Mouse (Mus musculus) testis, adult 2 months (tissue): ENCODE measurements around the gene Lin9. TPM values are rescaled to one million over a fixed set of nuclear protein-coding genes. Genes with fewer than 3 reads are reported as not detected.

Source experiments
- H3K27ac ChIP-seq: fragments of 200-500 bp; 2 replicates; pipeline ENCODE4 v1.5.1; 2012; ENCODE audit warnings: low read depth, low read length; ENCODE audit not compliant: control insufficient read depth, insufficient read depth
- H3K27me3 ChIP-seq: fragments of 200-500 bp; 2 replicates; pipeline ENCODE4 v1.6.1; 2012; ENCODE audit warnings: mild to moderate bottlenecking, low read length, moderate library complexity; ENCODE audit not compliant: control insufficient read depth, insufficient read depth
- H3K36me3 ChIP-seq: fragments of 200-500 bp; 2 replicates; pipeline ENCODE4 v1.6.1; 2012; ENCODE audit warnings: mild to moderate bottlenecking, low read length; ENCODE audit not compliant: control insufficient read depth, insufficient read depth
- H3K4me1 ChIP-seq: fragments of 200-500 bp; 2 replicates; pipeline ENCODE4 v1.6.1; 2012; ENCODE audit warnings: low read length; ENCODE audit not compliant: control insufficient read depth, insufficient read depth
- H3K4me3 ChIP-seq: fragments of 200-500 bp; 2 replicates; pipeline ENCODE4 v1.5.1; 2012; ENCODE audit warnings: low read depth, mild to moderate bottlenecking, low read length, moderate library complexity, mixed read lengths; ENCODE audit not compliant: control insufficient read depth
- CTCF ChIP-seq: fragments of 200-500 bp; IDR thresholded peaks from 2 replicates; pipeline ENCODE4 v1.5.1; 2012; ENCODE audit warnings: low read depth, mild to moderate bottlenecking, inconsistent platforms, low read length, moderate library complexity; ENCODE audit not compliant: control insufficient read depth, insufficient read depth, insufficient replicate concordance
- POLR2A ChIP-seq: fragments of 200-500 bp; IDR thresholded peaks from 2 replicates; pipeline ENCODE4 v1.6.1; 2012; ENCODE audit warnings: low read depth, mild to moderate bottlenecking, inconsistent platforms, low read length, moderate library complexity; ENCODE audit not compliant: control insufficient read depth
- polyA plus RNA-seq: library from polyadenylated mRNA; depleted of rRNA; stranded (reverse); fragments of >200 nt; gene quantifications from 2 replicates; pipeline ENCODE4 v1.2.3, GENCODE M21; 2012; rRNA removed

Gene Lin9
- polyA plus RNA-seq, 1 experiment, result 13.5 TPM

DNA sequence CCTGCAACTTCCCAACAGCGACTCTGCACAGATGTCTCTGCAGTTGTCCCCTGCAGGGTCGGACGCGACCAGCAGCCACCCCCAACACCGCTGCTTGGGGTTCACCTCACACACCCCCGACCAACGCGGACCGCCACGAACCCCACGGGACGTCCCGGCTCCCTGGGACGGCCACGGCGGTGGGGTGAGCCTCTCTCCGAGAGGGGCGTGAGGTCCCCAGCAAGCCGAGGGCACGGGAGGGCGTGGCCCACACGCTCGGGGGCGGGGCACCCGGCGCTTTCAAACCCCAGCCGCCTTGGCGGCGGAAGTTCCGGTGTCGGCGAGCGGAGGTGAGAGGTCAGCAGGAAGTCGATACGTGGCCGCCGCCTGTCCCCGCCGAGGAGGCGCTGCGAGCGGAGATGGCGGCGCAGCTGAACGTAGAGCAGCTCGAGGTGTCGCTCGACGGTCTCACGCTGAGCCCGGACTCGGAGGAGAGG, 84.8 kb downstream of the Lin9 start, which contains the start of gene Acbd3:
Acbd3 (plus strand) TSS at position 340 of the 476 bp plus-strand sequence.
- TF ChIP-seq POLR2A (peak; percentile 94), CTCF (no peak)
- H3K4me3 ChIP-seq, result peak within 1 kb of the TSS; percentile 95
- H3K4me1 ChIP-seq, result no peaks in the 10 kb centered on the region
- H3K36me3 ChIP-seq, result no peaks in the 10 kb centered on the region
- H3K27me3 ChIP-seq, result no peaks in the 10 kb centered on the region
- H3K27ac ChIP-seq, result peak within 1 kb of the TSS; percentile 87

DNA sequence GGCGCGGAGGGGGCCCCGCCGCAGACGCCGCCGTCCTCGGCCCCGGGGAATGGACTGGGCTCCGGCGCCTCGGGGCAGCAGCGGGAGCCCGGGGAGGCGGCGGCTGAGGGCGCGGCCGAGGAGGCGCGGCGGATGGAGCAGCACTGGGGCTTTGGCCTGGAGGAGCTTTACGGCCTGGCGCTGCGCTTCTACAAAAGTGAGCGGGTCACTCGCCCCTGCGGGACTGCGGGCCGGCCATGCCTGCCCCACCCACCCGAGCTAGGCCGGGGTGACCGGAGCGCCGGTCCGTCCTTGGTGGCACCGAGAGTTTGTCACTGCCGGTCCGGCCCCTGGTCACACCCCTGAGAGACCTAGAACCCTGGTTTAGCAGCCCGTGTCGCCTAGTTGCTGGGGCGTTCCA, 85.2 kb downstream of the Lin9 start:
- Histone ChIP-seq H3K36me3 (no peaks in the 10 kb centered on the region), H3K27ac (peak overlapping the region; percentile 86), H3K27me3 (no peaks in the 10 kb centered on the region), H3K4me3 (peak overlapping the region; percentile 95), H3K4me1 (no peaks in the 10 kb centered on the region)
- no peak for TF ChIP-seq CTCF
- TF ChIP-seq POLR2A, result no peak

DNA sequence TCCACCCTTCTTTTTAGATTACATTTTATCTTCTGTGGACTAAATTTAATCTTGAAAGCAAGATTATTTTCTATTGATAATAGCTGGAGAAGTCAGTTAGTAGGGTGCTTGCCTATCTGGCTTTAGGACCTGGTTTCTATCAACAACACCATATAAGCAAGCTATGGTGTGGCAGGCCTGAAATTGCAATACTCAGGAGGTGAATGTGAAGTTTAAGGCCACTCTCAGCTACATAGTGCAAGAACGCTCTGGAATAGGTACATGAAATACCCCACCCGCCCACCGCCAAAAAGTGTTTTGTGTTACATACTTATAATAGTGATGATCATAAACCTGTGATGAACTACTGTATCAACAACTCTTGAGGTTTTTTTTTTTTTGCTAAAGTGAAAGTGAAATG, 88.3 kb downstream of the Lin9 start:
- no peaks in the 10 kb centered on the region for H3K4me1 ChIP-seq
- no peak overlapping the region for H3K4me3 ChIP-seq
- no peak overlapping the region for H3K27ac ChIP-seq
- TF ChIP-seq POLR2A (no peak), CTCF (no peak)
- no peaks in the 10 kb centered on the region for H3K36me3 ChIP-seq
- no peaks in the 10 kb centered on the region for H3K27me3 ChIP-seq

Other genes starting within 250 kb of the Lin9 start
- gene Stum, start 157.6 kb upstream of the Lin9 start, polyA plus RNA-seq, result 0.27 and 0.77 TPM in 2 replicates
- 39.9 and 47.5 TPM in 2 replicates for gene Parp1, start 72.2 kb upstream of the Lin9 start, polyA plus RNA-seq
- gene Mixl1, start 55.9 kb downstream of the Lin9 start, polyA plus RNA-seq, result not detected in 2 replicates
- gene Acbd3, start 84.9 kb downstream of the Lin9 start, polyA plus RNA-seq, result 14.9 and 17.6 TPM in 2 replicates
- 538 and 540 TPM in 2 replicates for gene H3f3a, start 172.8 kb downstream of the Lin9 start, polyA plus RNA-seq
- gene Sde2, start 210.0 kb downstream of the Lin9 start, polyA plus RNA-seq, result 9.1 and 11.1 TPM in 2 replicates